Mouse (Mus musculus) stomach, postnatal 0 days (tissue): ENCODE results near the gene Npm3. TPM values are rescaled to one million over a fixed set of nuclear protein-coding genes. Genes with fewer than 3 reads are reported as not detected.

Experiments
- ATAC-seq: fragments of 200-750 bp; cut with Nextera tagmentation; 2 replicates; pipeline ENCODE4 v1.8.0; 2017; ENCODE audit not compliant: low FRiP score, low TSS enrichment
- DNase-seq: peaks from one replicate; pipeline ENCODE4 v3.0.0-alpha.2; 2016; ENCODE audit warnings: low spot score
- H3K27ac ChIP-seq: fragments of 300-500 bp; sonication (generic); replicated peaks from 2 replicates; pipeline ENCODE4 v1.5.1; 2014; ENCODE audit warnings: mild to moderate bottlenecking, control low read depth
- H3K27me3 ChIP-seq: fragments of 300-500 bp; sonication (generic); 2 replicates; pipeline ENCODE4 v1.6.1; 2014; ENCODE audit warnings: low read length; ENCODE audit not compliant: control insufficient read depth, insufficient read depth
- H3K36me3 ChIP-seq: fragments of 300-500 bp; sonication (generic); 2 replicates; pipeline ENCODE4 v1.6.1; 2014; ENCODE audit warnings: low read length, mixed read lengths; ENCODE audit not compliant: control insufficient read depth, insufficient read depth
- H3K4me1 ChIP-seq: fragments of 300-500 bp; sonication (generic); replicated peaks from 2 replicates; pipeline ENCODE4 v1.6.1; 2014; ENCODE audit warnings: antibody characterized with exemption; ENCODE audit not compliant: control insufficient read depth, insufficient read depth
- H3K4me2 ChIP-seq: fragments of 300-500 bp; sonication (generic); replicated peaks from 2 replicates; pipeline ENCODE4 v1.6.1; 2014; ENCODE audit warnings: low read depth, mild to moderate bottlenecking, control low read depth, moderate library complexity
- H3K4me3 ChIP-seq: fragments of 300-500 bp; sonication (generic); 2 replicates; pipeline ENCODE4 v1.5.1; 2014; ENCODE audit warnings: low read depth, low read length, control low read depth
- H3K9ac ChIP-seq: fragments of 300-500 bp; sonication (generic); 2 replicates; pipeline ENCODE4 v1.6.1; 2014; ENCODE audit warnings: mild to moderate bottlenecking, low read length, control low read depth, mixed read lengths
- H3K9me3 ChIP-seq: fragments of 300-500 bp; sonication (generic); 2 replicates; pipeline ENCODE4 v1.6.1; 2016; ENCODE audit warnings: low read length; ENCODE audit not compliant: control insufficient read depth
- CTCF ChIP-seq: IDR thresholded peaks from 2 replicates; pipeline ENCODE4 v1.5.1; 2016; ENCODE audit warnings: antibody characterized with exemption, low read depth, mild to moderate bottlenecking, moderate library complexity
- EP300 ChIP-seq: optimal IDR thresholded peaks from 2 replicates; pipeline ENCODE3; 2016; ENCODE audit warnings: antibody characterized with exemption
- WGBS: fragments of 180-500 bp; shearing (Covaris S2); extraction: QIAGEN DNeasy Blood & Tissue Kit; methylation state at CpG from one replicate; pipeline ENCODE4 v1.1.7; 2014; 5-methylcytosine and 5-hydroxymethylcytosine counted together
- polyA plus RNA-seq: library from polyadenylated mRNA; unstranded; fragments of >200 nt; fragmentation: Nextera tagmentation; extraction: Ambion mirVana; gene quantifications from 2 replicates; pipeline ENCODE4 v1.2.1, GENCODE M21; 2015

The Npm3 gene
- polyA plus RNA-seq, 1 experiment from 2014 or later: 10.9 TPM

DNA sequence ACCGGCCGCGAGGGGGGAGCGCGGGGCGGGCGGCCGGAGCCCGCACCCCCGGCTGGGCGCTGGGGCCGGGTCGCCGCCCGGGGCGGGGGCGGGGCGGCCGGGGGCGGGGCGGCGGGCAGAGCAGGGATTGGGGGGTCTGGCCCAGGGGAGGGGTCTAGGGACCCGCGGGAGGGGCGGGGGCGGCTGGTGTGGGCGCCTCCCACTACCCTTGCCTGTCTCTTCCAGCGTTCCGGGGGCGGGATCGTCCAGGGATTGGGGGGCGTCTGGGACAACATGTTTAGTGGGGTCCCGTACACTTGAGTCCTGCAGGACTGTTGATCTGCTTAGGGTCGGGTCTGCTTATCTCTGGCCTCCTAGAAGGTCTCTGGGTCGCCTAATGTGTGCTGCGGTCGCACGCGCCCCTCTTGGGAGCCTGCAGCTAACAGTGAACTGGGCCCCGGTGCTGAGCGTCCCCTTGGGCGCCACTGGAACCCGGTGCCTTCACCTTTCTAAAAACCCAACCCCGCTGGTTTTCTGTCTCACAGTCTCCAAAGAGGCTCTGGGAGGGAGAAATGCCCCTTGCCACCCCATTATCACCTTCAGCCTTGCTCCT lies 6.3 kb downstream of the Npm3 start:
- no peaks in the 10 kb centered on the region; the same call in 1 of the 2 replicates for H3K4me1 ChIP-seq
- H3K27me3 ChIP-seq: peaks cover 28% of the 10 kb centered on the region; the same call in 1 of the 2 replicates
- TF ChIP-seq CTCF (no peak), EP300 (no peak)
- H3K36me3 ChIP-seq: no peaks in the 10 kb centered on the region
- ATAC-seq (no peak), DNase-seq (no peak)
- H3K4me2 ChIP-seq: peak overlapping the region; percentile 72
- peak overlapping the region; percentile 46 for H3K4me3 ChIP-seq
- 7% methylated on average over 13 of the region's 44 CpGs for WGBS
- H3K9me3 ChIP-seq: no peaks in the 10 kb centered on the region
- H3K9ac ChIP-seq: no peak overlapping the region
- no peak overlapping the region for H3K27ac ChIP-seq

- 1% methylated on average over 56 of the region's 68 CpGs for WGBS
- no peak for DNase-seq
- H3K9ac ChIP-seq: no peak within 1 kb of the TSS
- H3K36me3 ChIP-seq: no peaks in the 10 kb centered on the region
- peak within 1 kb of the TSS; percentile 72 for H3K4me2 ChIP-seq
- peak within 1 kb of the TSS; percentile 46 for H3K4me3 ChIP-seq
- peaks cover 30% of the 10 kb centered on the region; the same call in 1 of the 2 replicates for H3K27me3 ChIP-seq
- TF ChIP-seq EP300 (no peak), CTCF (no peak)
- no peaks in the 10 kb centered on the region for H3K9me3 ChIP-seq
- H3K4me1 ChIP-seq: no peaks in the 10 kb centered on the region
- ATAC-seq: no peak
- H3K27ac ChIP-seq: no peak within 1 kb of the TSS
These were observed 7.0 kb downstream of the Npm3 start, which contains the start of gene Fgf8 for GRCm38 (mm10) chr19:45742218-45742983. Fgf8 (minus strand) TSS chr19:45742915.

DNA sequence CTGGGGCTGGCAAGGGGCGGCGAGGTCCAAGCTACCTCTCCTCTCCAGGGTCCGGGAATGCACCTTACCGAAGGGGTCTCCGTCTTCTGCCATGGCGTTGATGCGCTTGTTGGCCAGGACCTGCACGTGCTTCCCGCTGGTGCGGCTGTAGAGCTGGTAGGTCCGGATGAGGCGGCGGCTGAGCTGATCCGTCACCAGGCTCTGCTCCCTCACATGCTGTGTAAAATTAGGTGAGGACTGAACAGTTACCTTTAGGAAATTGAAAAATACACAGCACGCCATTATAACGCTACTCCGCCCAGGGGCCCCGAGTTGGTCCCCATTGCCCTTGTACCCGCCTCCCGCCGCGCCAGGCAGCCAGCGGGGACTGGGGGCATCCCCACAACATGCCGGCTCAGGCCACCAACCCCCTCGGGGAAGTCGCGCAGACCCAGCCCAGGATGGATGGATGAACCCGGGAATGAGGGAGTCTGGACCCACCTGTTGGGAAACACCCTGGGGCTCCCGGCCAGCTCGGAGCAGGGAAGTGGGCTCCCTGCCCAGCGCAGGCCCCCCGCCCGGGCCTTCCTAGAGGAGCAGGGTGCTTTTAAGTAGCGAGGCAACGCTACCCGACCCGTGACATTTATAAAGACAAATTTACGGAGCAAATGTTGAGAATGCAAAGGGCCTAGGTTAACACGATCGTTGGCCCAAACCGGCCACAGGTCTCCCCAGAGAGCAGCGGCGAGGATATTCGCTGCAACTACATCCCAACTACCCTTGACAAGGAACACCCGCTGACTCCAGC lies 7.8 kb downstream of the Npm3 start:
- no peak for TF ChIP-seq CTCF
- no peak for TF ChIP-seq EP300

DNA sequence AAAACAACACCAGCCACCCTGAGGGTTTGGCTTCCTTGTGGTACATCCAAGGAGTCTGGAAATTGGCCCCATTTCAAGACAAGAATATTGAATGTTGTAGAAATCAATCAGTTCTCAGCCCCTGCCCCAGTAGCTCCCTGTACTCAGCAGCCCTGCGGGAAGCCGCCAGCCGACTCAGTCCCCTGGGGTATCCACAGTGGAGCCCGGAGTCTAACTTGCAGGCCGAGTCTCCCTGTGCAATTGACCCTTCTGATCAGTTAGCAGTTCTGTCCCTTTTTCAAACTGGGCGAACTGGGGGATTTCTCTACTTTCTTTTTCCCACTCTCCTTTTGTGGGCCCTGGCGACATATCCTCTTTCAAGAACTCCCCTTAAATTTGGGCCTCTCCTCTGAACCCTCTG lies 8.6 kb downstream of the Npm3 start:
- no peak overlapping the region for H3K4me2 ChIP-seq
- DNase-seq: no peak
- no peak overlapping the region for H3K9ac ChIP-seq
- no peak for TF ChIP-seq EP300
- no peak for TF ChIP-seq CTCF
- no peak for ATAC-seq
- peaks cover 3% of the 10 kb centered on the region; the same call in 1 of the 2 replicates for H3K4me1 ChIP-seq
- H3K36me3 ChIP-seq: no peaks in the 10 kb centered on the region
- peaks cover 30% of the 10 kb centered on the region; the same call in 1 of the 2 replicates for H3K27me3 ChIP-seq
- no peaks in the 10 kb centered on the region for H3K9me3 ChIP-seq
- WGBS: 25% methylated on average over 7 of the region's 7 CpGs
- no peak overlapping the region for H3K4me3 ChIP-seq
- H3K27ac ChIP-seq: no peak overlapping the region

More for the DNA sequence above, 7.8 kb downstream of the Npm3 start:
- H3K4me2 ChIP-seq: no peak overlapping the region
- no peaks in the 10 kb centered on the region for H3K36me3 ChIP-seq
- no peak overlapping the region for H3K9ac ChIP-seq
- H3K4me3 ChIP-seq: peak overlapping the region; percentile 46
- peaks cover 30% of the 10 kb centered on the region; the same call in 1 of the 2 replicates for H3K27me3 ChIP-seq
- 8% methylated on average over 45 of the region's 45 CpGs for WGBS
- no peaks in the 10 kb centered on the region for H3K9me3 ChIP-seq
- H3K27ac ChIP-seq: no peak overlapping the region
- H3K4me1 ChIP-seq: peaks cover 3% of the 10 kb centered on the region; the same call in 1 of the 2 replicates
- no peak for DNase-seq
- no peak for ATAC-seq

GRCm38 (mm10) chr19:45740233-45740632 lies 9.2 kb downstream of the Npm3 start:
- DNase-seq (no peak), ATAC-seq (no peak)
- Histone ChIP-seq H3K4me1 (peaks cover 3% of the 10 kb centered on the region; the same call in 1 of the 2 replicates), H3K9ac (no peak overlapping the region), H3K27ac (no peak overlapping the region), H3K9me3 (no peaks in the 10 kb centered on the region), H3K4me2 (no peak overlapping the region), H3K4me3 (no peak overlapping the region), H3K36me3 (no peaks in the 10 kb centered on the region), H3K27me3 (peaks cover 30% of the 10 kb centered on the region; the same call in 1 of the 2 replicates)
- TF ChIP-seq EP300 (no peak), CTCF (no peak)
- 12% methylated on average over 13 of the region's 13 CpGs for WGBS
